Mouse (Mus musculus) stomach, postnatal 0 days (tissue): ENCODE measurements around the gene Clec2l.

Source experiments
- CTCF ChIP-seq: IDR thresholded peaks from 2 replicates; pipeline ENCODE4 v1.5.1; 2016; ENCODE audit warnings: antibody characterized with exemption, low read depth, mild to moderate bottlenecking, moderate library complexity
- EP300 ChIP-seq: optimal IDR thresholded peaks from 2 replicates; pipeline ENCODE3; 2016; ENCODE audit warnings: antibody characterized with exemption

DNA sequence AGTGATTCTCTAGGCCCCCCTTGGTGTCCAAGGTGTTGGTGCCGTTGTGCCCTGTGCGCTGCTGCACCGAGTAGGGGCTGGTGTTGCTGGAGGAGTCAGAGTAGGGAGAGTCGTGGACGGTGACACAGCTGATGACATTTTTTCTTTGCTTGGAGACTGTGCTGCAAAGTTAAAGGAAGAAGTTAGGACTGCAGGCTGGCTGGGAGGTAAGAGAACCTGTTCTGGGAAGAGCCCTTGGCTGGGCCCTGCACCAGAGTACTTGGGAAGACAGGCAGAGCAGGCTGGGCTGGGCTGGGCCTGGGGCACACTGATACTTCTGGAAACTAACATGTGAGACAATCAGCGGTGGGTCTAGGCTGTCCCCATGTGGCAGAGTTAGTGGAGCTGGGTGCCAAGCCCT lies 40.7 kb downstream of the Clec2l start:
- TF ChIP-seq CTCF (no peak), EP300 (no peak)
